Mouse (Mus musculus): ENCODE measurements around the gene Gbp8. TPM values are rescaled to one million over a fixed set of nuclear protein-coding genes. Genes with fewer than 3 reads are reported as not detected.
"Not testable (repeated sequence)": the region's sequence is repeated elsewhere in the genome, so short reads cannot be mapped to it uniquely, and the experiment has no call there.

The Gbp8 gene
- total and polyA plus RNA-seq, 3 experiments = 0.13 to 0.29 (median 0.23) TPM

- intact Hi-C loops (cut with DNase I) = loop anchor here (2.0 kb wide), 1 partner anchor 28 kb away; no protein-coding TSS in a partner anchor
- H3K36me3 ChIP-seq (ENCODE audit: control insufficient read depth, insufficient read depth, low read length) = peaks cover 7% of the 10 kb centered on the region
- H3K27me3 ChIP-seq (ENCODE audit: control insufficient read depth, insufficient read depth, low read length) = no peaks in the 10 kb centered on the region
- H3K4me3 ChIP-seq = peak overlapping the region; percentile 47
- TF ChIP-seq EP300 (IDR thresholded peaks at IDR 0.05; ENCODE audit: insufficient read depth, low read depth, low read length) = no peak
- no peak for TF ChIP-seq POLR2A (IDR thresholded peaks at IDR 0.05; ENCODE audit: insufficient read depth, low read depth, low read length)
- TF ChIP-seq CTCF (IDR thresholded peaks at IDR 0.05) = no peak
- peak overlapping the region; percentile 51 for H3K9ac ChIP-seq (ENCODE audit: low read depth, low read length)
- peak overlapping the region; percentile 80 for H3K27ac ChIP-seq
- peaks cover 4% of the 10 kb centered on the region for H3K4me1 ChIP-seq (ENCODE audit: control insufficient read depth, insufficient read depth, low read length)
- 33% methylated on average over 1 of the region's 1 CpGs for WGBS
- DNase-seq = no peak
- H3K79me2 ChIP-seq (replicated peaks; ENCODE audit: control insufficient read depth, insufficient read depth, low read length) = no peaks in the 10 kb centered on the region
Measured at GRCm38 (mm10) chr5:105138906-105139305, 434 bp downstream of the Gbp8 start.

GRCm38 (mm10) chr5:105136706-105137304 is 2.5 kb downstream of the Gbp8 start:
- H3K36me3 ChIP-seq (ENCODE audit: control insufficient read depth, insufficient read depth, low read length); H3K27me3 ChIP-seq (ENCODE audit: control insufficient read depth, insufficient read depth, low read length); H3K27ac ChIP-seq; DNase-seq; H3K79me2 ChIP-seq (replicated peaks; ENCODE audit: control insufficient read depth, insufficient read depth, low read length); H3K4me1 ChIP-seq (ENCODE audit: control insufficient read depth, insufficient read depth, low read length); H3K9ac ChIP-seq (ENCODE audit: low read depth, low read length); intact Hi-C loops (cut with DNase I): not testable (repeated sequence)
- 77% methylated on average over 3 of the region's 3 CpGs for WGBS
- peak overlapping the region; percentile 12; the same call in 1 of the 2 replicates for H3K4me3 ChIP-seq

- intact Hi-C loops (cut with DNase I); H3K27ac ChIP-seq; DNase-seq; H3K36me3 ChIP-seq (ENCODE audit: control insufficient read depth, insufficient read depth, low read length); H3K4me1 ChIP-seq (ENCODE audit: control insufficient read depth, insufficient read depth, low read length); H3K9ac ChIP-seq (ENCODE audit: low read depth, low read length); H3K27me3 ChIP-seq (ENCODE audit: control insufficient read depth, insufficient read depth, low read length); H3K79me2 ChIP-seq (replicated peaks; ENCODE audit: control insufficient read depth, insufficient read depth, low read length); H3K4me3 ChIP-seq: not testable (repeated sequence)
- WGBS = 76% methylated on average over 6 of the region's 6 CpGs
Measured at GRCm38 (mm10) chr5:105121731-105122130, 17.6 kb downstream of the Gbp8 start.

GRCm38 (mm10) chr5:105115740-105116139 is 23.6 kb downstream of the Gbp8 start:
- Histone ChIP-seq H3K9ac (ENCODE audit: low read depth, low read length) (no peak overlapping the region), H3K79me2 (replicated peaks; ENCODE audit: control insufficient read depth, insufficient read depth, low read length) (no peaks in the 10 kb centered on the region), H3K4me3 (no peak overlapping the region), H3K36me3 (ENCODE audit: control insufficient read depth, insufficient read depth, low read length) (peaks cover 2% of the 10 kb centered on the region), H3K4me1 (ENCODE audit: control insufficient read depth, insufficient read depth, low read length) (peaks cover 3% of the 10 kb centered on the region), H3K27me3 (ENCODE audit: control insufficient read depth, insufficient read depth, low read length) (no peaks in the 10 kb centered on the region), H3K27ac (no peak overlapping the region)
- 25% methylated on average over 2 of the region's 2 CpGs for whole genome bisulfite sequencing
- no peak for TF ChIP-seq EP300 (IDR thresholded peaks at IDR 0.05; ENCODE audit: insufficient read depth, low read depth, low read length)
- TF ChIP-seq CTCF (IDR thresholded peaks at IDR 0.05) = no peak
- TF ChIP-seq POLR2A (IDR thresholded peaks at IDR 0.05; ENCODE audit: insufficient read depth, low read depth, low read length) = no peak
- no peak for DNase-seq
- intact Hi-C loops (cut with DNase I) = loop anchor here (10.0 kb wide), 2 partner anchors 79 to 131 kb away; partner anchors contain the start of gene Abcg3

- no peak for DNase-seq
- Histone ChIP-seq H3K4me3 (no peak overlapping the region), H3K27ac (no peak overlapping the region), H3K27me3 (ENCODE audit: control insufficient read depth, insufficient read depth, low read length) (no peaks in the 10 kb centered on the region), H3K9ac (ENCODE audit: low read depth, low read length) (no peak overlapping the region), H3K79me2 (replicated peaks; ENCODE audit: control insufficient read depth, insufficient read depth, low read length) (no peaks in the 10 kb centered on the region), H3K4me1 (ENCODE audit: control insufficient read depth, insufficient read depth, low read length) (peaks cover 3% of the 10 kb centered on the region), H3K36me3 (ENCODE audit: control insufficient read depth, insufficient read depth, low read length) (peaks cover 2% of the 10 kb centered on the region)
- intact Hi-C loops (cut with DNase I) = loop anchor here (10.0 kb wide), 2 partner anchors 80 to 130 kb away; partner anchors contain the start of gene Abcg3
- TF ChIP-seq POLR2A (IDR thresholded peaks at IDR 0.05; ENCODE audit: insufficient read depth, low read depth, low read length) (no peak), EP300 (IDR thresholded peaks at IDR 0.05; ENCODE audit: insufficient read depth, low read depth, low read length) (no peak), CTCF (IDR thresholded peaks at IDR 0.05) (no peak)
- 78% methylated on average over 2 of the region's 2 CpGs for WGBS
Measured at GRCm38 (mm10) chr5:105114696-105115095, 24.6 kb downstream of the Gbp8 start.

- no peak overlapping the region for H3K9ac ChIP-seq (ENCODE audit: low read depth, low read length)
- peaks cover 3% of the 10 kb centered on the region for H3K4me1 ChIP-seq (ENCODE audit: control insufficient read depth, insufficient read depth, low read length)
- intact Hi-C loops (cut with DNase I) = loop anchor here (10.0 kb wide), 2 partner anchors 81 to 129 kb away; partner anchors contain the start of gene Abcg3
- 89% methylated on average over 5 of the region's 5 CpGs for WGBS
- no peak for TF ChIP-seq CTCF (IDR thresholded peaks at IDR 0.05)
- no peak for DNase-seq
- H3K4me3 ChIP-seq = no peak overlapping the region
- H3K27me3 ChIP-seq (ENCODE audit: control insufficient read depth, insufficient read depth, low read length) = no peaks in the 10 kb centered on the region
- no peak overlapping the region for H3K27ac ChIP-seq
- H3K79me2 ChIP-seq (replicated peaks; ENCODE audit: control insufficient read depth, insufficient read depth, low read length) = no peaks in the 10 kb centered on the region
- peaks cover 2% of the 10 kb centered on the region for H3K36me3 ChIP-seq (ENCODE audit: control insufficient read depth, insufficient read depth, low read length)
Measured at GRCm38 (mm10) chr5:105113656-105114055, 25.7 kb downstream of the Gbp8 start.

- not testable (repeated sequence) for H3K36me3 ChIP-seq (ENCODE audit: control insufficient read depth, insufficient read depth, low read length); H3K27me3 ChIP-seq (ENCODE audit: control insufficient read depth, insufficient read depth, low read length); H3K9ac ChIP-seq (ENCODE audit: low read depth, low read length); H3K4me1 ChIP-seq (ENCODE audit: control insufficient read depth, insufficient read depth, low read length); H3K4me3 ChIP-seq; H3K79me2 ChIP-seq (replicated peaks; ENCODE audit: control insufficient read depth, insufficient read depth, low read length)
- WGBS = 7% methylated on average over 4 of the region's 4 CpGs
- DNase-seq = peak; percentile 61 to 81
- peak overlapping the region; percentile 71 for H3K27ac ChIP-seq
- intact Hi-C loops (cut with DNase I) = loop anchor here (2.0 to 10.0 kb wide), 3 partner anchors 28 to 126 kb away; partner anchors contain the start of genes Abcg3, Gbp4, Gbp8 and Gbp9
Measured at GRCm38 (mm10) chr5:105110271-105110852, 29.0 kb downstream of the Gbp8 start.

- 21% methylated on average over 1 of the region's 1 CpGs for WGBS
- H3K27me3 ChIP-seq (ENCODE audit: control insufficient read depth, insufficient read depth, low read length); H3K79me2 ChIP-seq (replicated peaks; ENCODE audit: control insufficient read depth, insufficient read depth, low read length); H3K4me1 ChIP-seq (ENCODE audit: control insufficient read depth, insufficient read depth, low read length); H3K36me3 ChIP-seq (ENCODE audit: control insufficient read depth, insufficient read depth, low read length): not testable (repeated sequence)
- Histone ChIP-seq H3K27ac (peak overlapping the region; percentile 80), H3K9ac (ENCODE audit: low read depth, low read length) (peak overlapping the region; percentile 66), H3K4me3 (peak overlapping the region; percentile 39)
- intact Hi-C loops (cut with DNase I) = loop anchor here (2.0 to 10.0 kb wide), 3 partner anchors 29 to 125 kb away; partner anchors contain the start of genes Abcg3, Gbp4, Gbp8 and Gbp9
- DNase-seq = peak; percentile 34 to 41
Measured at GRCm38 (mm10) chr5:105109775-105110174, 29.6 kb downstream of the Gbp8 start.

- H3K4me3 ChIP-seq; H3K4me1 ChIP-seq (ENCODE audit: control insufficient read depth, insufficient read depth, low read length); H3K9ac ChIP-seq (ENCODE audit: low read depth, low read length); H3K27ac ChIP-seq; DNase-seq; H3K27me3 ChIP-seq (ENCODE audit: control insufficient read depth, insufficient read depth, low read length); intact Hi-C loops (cut with DNase I); H3K79me2 ChIP-seq (replicated peaks; ENCODE audit: control insufficient read depth, insufficient read depth, low read length); H3K36me3 ChIP-seq (ENCODE audit: control insufficient read depth, insufficient read depth, low read length): not testable (repeated sequence)
- 44% methylated on average over 2 of the region's 2 CpGs for WGBS
Measured at GRCm38 (mm10) chr5:105105689-105106088, 33.7 kb downstream of the Gbp8 start.
